Comparison of ENCODE assay signal across 7 mouse cellular contexts in the genomic region with DNA sequence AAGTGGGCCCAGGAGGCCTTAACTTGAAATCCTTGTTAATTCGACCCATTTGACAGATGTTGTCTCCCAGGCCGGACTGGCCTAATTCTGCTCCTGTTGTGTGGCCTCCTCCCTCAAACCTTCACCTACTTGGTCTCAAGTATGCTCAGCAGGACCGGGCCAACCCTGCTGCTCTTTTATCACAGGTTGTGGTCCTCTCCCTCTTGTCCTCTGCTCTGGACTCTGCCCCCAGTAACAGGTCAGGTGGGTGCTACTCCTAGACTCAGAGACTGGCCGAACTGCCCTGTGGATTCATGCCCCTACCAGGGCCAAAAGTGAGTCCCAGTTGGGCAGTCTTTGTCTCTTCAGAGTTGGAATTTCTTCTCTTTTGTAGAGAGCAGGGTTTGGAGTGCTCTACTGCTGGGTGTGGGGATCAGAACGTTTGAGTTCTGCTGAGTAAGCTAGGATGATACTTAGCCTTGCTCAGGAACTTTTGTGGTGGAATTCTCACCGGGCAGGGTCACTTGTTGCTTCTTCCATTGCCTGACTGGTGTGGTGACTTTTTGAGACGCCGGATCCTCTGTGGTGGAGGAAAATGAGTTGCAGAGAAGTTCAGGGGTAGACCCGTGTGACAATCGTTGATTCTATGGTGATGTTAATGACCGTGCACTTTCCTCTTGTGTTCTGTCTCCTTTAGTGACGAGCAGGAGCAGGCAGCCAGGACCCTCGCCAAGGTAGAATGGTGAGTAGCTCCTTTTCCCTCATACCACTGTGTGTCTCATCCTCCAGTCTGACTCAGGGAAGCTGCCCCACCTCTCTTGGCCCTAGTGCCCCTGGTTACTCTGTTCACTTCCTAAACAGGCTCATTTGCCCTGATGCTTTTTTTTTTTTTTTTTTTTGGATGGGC. TPM values are rescaled to one million over a fixed set of nuclear protein-coding genes. Genes with fewer than 3 reads are reported as not detected.
A peak's percentile ranks its signal among the peaks of the same experiment; 100 is the strongest.
DNase-seq lines count a peak whose midpoint lies in the region; ATAC-seq lines count a peak whose summit lies in the region.

No protein-coding gene starts in this region.

- peak overlapping the region; percentile 78 for H3K4me3 ChIP-seq in forebrain, embryonic 15.5 days
- H3K4me3 ChIP-seq in neural tube, embryonic 15.5 days (replicated peaks) = peak overlapping the region; percentile 78

- peak overlapping the region; percentile 70 for H3K4me2 ChIP-seq in forebrain, embryonic 15.5 days (replicated peaks)
- peak overlapping the region; percentile 94 for H3K4me2 ChIP-seq in neural tube, embryonic 15.5 days

- peaks cover 59% of the 10 kb centered on the region for H3K4me1 ChIP-seq in forebrain, embryonic 15.5 days
- H3K4me1 ChIP-seq in neural tube, embryonic 15.5 days = peaks cover 73% of the 10 kb centered on the region

- no peaks in the 10 kb centered on the region for H3K9me3 ChIP-seq in forebrain, embryonic 15.5 days
- no peaks in the 10 kb centered on the region for H3K9me3 ChIP-seq in neural tube, embryonic 15.5 days (replicated peaks)

- WGBS in forebrain, embryonic 15.5 days = 36% methylated on average over 13 of the region's 13 CpGs
- WGBS in neural tube, embryonic 15.5 days = 28% methylated on average over 13 of the region's 13 CpGs

- H3K9ac ChIP-seq in forebrain, embryonic 15.5 days (replicated peaks) = peak overlapping the region; percentile 67
- peak overlapping the region; percentile 85 for H3K9ac ChIP-seq in neural tube, embryonic 15.5 days (replicated peaks)

- H3K36me3 ChIP-seq in forebrain, embryonic 15.5 days = peaks cover 8% of the 10 kb centered on the region
- H3K36me3 ChIP-seq in neural tube, embryonic 15.5 days = peaks cover 16% of the 10 kb centered on the region

- ATAC-seq in forebrain, embryonic 15.5 days (replicated peaks) = no peak
- no peak for ATAC-seq in neural tube, embryonic 15.5 days (ENCODE audit: low FRiP score)

- peak overlapping the region; percentile 94 for H3K27ac ChIP-seq in forebrain, embryonic 15.5 days (replicated peaks)
- peak overlapping the region; percentile 95 for H3K27ac ChIP-seq in neural tube, embryonic 15.5 days (replicated peaks)

- no peaks in the 10 kb centered on the region for H3K27me3 ChIP-seq in forebrain, embryonic 15.5 days
- no peaks in the 10 kb centered on the region for H3K27me3 ChIP-seq in neural tube, embryonic 15.5 days (replicated peaks)

- DNase-seq in thymus, postnatal 36 days = peak; percentile 12 to 22
- no peak for DNase-seq in thymus, postnatal 0 days (ENCODE audit: low spot score)
- peak; percentile 73 to 91 for DNase-seq in kidney, postnatal 25 days
- no peak for DNase-seq in right cerebral cortex, adult 18-20 months
- no peak for DNase-seq in Muller cell, postnatal 12 days (ENCODE audit: inconsistent ontology term)

RNA-seq across cellular contexts. Expression of a gene that starts 1.0 kb away (rescaled TPM):
- polyA plus RNA-seq in thymus, postnatal 0 days (2015; fragmentation: Nextera tagmentation; extraction: Ambion mirVana) = 19.6 and 21.1 TPM in 2 replicates
- polyA plus RNA-seq in forebrain, embryonic 15.5 days (2015; fragmentation: Nextera tagmentation; extraction: Ambion mirVana) = 62.4 and 62.7 TPM in 2 replicates
- polyA plus RNA-seq in neural tube, embryonic 15.5 days (2015; fragmentation: Nextera tagmentation; extraction: Ambion mirVana) = 41.0 and 42.8 TPM in 2 replicates

RNA-seq across cellular contexts. Expression of a gene that starts 24.0 kb away (rescaled TPM):
- 0.10 and 0.12 TPM in 2 replicates for polyA plus RNA-seq in thymus, postnatal 0 days (2015; fragmentation: Nextera tagmentation; extraction: Ambion mirVana)
- polyA plus RNA-seq in forebrain, embryonic 15.5 days (2015; fragmentation: Nextera tagmentation; extraction: Ambion mirVana) = 0.48 and 0.55 TPM in 2 replicates
- polyA plus RNA-seq in neural tube, embryonic 15.5 days (2015; fragmentation: Nextera tagmentation; extraction: Ambion mirVana) = 0.38 and 0.49 TPM in 2 replicates

RNA-seq across cellular contexts. Expression of a gene that starts 24.3 kb away (rescaled TPM):
- 23.9 and 25.0 TPM in 2 replicates for polyA plus RNA-seq in thymus, postnatal 0 days (2015; fragmentation: Nextera tagmentation; extraction: Ambion mirVana)
- 18.0 and 22.2 TPM in 2 replicates for polyA plus RNA-seq in forebrain, embryonic 15.5 days (2015; fragmentation: Nextera tagmentation; extraction: Ambion mirVana)
- polyA plus RNA-seq in neural tube, embryonic 15.5 days (2015; fragmentation: Nextera tagmentation; extraction: Ambion mirVana) = 34.6 and 38.3 TPM in 2 replicates

RNA-seq across cellular contexts. Expression of a gene that starts 26.5 kb away (rescaled TPM):
- not detected in 2 replicates for polyA plus RNA-seq in thymus, postnatal 0 days (2015; fragmentation: Nextera tagmentation; extraction: Ambion mirVana)
- not detected in 2 replicates for polyA plus RNA-seq in forebrain, embryonic 15.5 days (2015; fragmentation: Nextera tagmentation; extraction: Ambion mirVana)
- polyA plus RNA-seq in neural tube, embryonic 15.5 days (2015; fragmentation: Nextera tagmentation; extraction: Ambion mirVana) = not detected in 2 replicates

Comparison
In these comparisons a context has a peak if more than half of its experiments do, and no peak if none do; other contexts are left out.
1. DNase-seq: peak in thymus, postnatal 36 days (2 of 2) and kidney, postnatal 25 days (2 of 2); none in thymus, postnatal 0 days (single experiment), right cerebral cortex, adult 18-20 months (single experiment) and Muller cell, postnatal 12 days (single experiment).